Comparison of ENCODE assay signal across 15 mouse cellular contexts in the genomic region with DNA sequence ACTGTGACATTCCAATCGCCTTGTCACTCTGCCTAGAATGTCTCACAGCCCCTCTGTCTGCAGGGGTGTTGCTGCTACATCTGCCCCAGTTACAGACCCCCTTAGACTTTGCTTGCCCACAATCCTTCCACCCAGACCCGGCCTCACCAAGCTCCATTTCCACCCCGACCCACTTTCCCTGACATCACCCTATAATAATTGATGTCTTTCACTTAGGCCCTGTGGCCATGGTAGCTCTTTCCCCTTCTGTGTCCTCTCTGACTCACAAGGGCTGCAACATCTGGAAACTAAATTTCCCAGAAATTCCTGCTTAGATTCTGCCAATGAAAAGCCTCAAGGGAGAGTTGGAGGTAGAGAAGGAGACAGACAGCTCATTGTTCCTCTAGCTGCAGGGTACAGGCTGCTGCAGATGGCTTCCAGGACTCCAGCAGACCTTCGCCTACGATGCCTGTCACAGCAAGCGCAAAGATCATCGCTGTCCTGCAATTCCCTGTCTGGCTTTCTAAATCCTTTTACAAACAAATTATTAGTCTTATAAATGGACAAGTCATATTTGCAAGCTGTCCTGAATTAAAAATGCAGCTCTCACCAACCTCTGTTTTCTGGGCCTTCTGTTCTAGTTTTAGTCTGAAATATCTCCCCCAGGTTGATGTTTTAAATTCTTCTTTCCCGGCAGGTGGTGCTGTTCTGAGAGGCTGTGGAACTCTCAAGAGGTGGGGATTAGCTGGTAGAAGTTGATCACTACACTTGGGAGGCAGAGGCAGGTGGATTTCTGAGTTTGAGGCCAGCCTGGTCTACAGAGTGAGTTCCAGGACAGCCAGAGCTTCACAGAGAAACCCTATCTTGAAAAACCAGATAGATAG.
A peak's percentile ranks its signal among the peaks of the same experiment; 100 is the strongest.
DNase-seq lines count a peak whose midpoint lies in the region; ATAC-seq lines count a peak whose summit lies in the region.
"Had no signal": no experiment of that assay in that cellular context is flagged by ENCODE, and none has a peak within 500 bp of the region (broad histone marks: within the 10 kb centered on the region; RNA-seq: fewer than 3 reads in every experiment).

No protein-coding gene starts in this region.

- no peaks in the 10 kb centered on the region for H3K36me3 ChIP-seq in kidney, embryonic 14.5 days (ENCODE audit: control insufficient read depth, insufficient read depth, low read length)
- H3K36me3 ChIP-seq: hindbrain, embryonic 15.5 days had no signal

- no peaks in the 10 kb centered on the region for H3K9me3 ChIP-seq in kidney, embryonic 14.5 days (ENCODE audit: control insufficient read depth, low read length)
- H3K9me3 ChIP-seq: hindbrain, embryonic 15.5 days; megakaryocyte, embryonic 14.5 days had no signal

- ATAC-seq in kidney, embryonic 14.5 days (ENCODE audit: low FRiP score, low TSS enrichment), result no peak
- ATAC-seq: forebrain, embryonic 16.5 days had no signal

- no peaks in the 10 kb centered on the region for H3K4me1 ChIP-seq in kidney, embryonic 14.5 days (ENCODE audit: control insufficient read depth, insufficient read depth, low read length)
- H3K4me1 ChIP-seq: hindbrain, embryonic 15.5 days; megakaryocyte, embryonic 14.5 days had no signal

- H3K4me3 ChIP-seq in kidney, embryonic 14.5 days (ENCODE audit: low read length), result no peak overlapping the region
- H3K4me3 ChIP-seq: hindbrain, embryonic 15.5 days; megakaryocyte, embryonic 14.5 days had no signal

- H3K4me2 ChIP-seq in kidney, embryonic 14.5 days (replicated peaks; ENCODE audit: low read depth, low read length), result no peak overlapping the region
- H3K4me2 ChIP-seq: hindbrain, embryonic 15.5 days had no signal

- peak; percentile 93 for DNase-seq in heart, adult 11 months
- DNase-seq in heart, postnatal 14 days, result no peak
- peak; percentile 94 for DNase-seq in 3T3-L1 (ENCODE audit: low read depth, low spot score)
- DNase-seq in adipocyte (ENCODE audit: low spot score), result peak; percentile 40
- DNase-seq in heart, postnatal 10 days, result peak; percentile 28 to 47
- DNase-seq in kidney, postnatal 4 days, result no peak
- no peak for DNase-seq in right cerebral cortex, postnatal 10 days (ENCODE audit: low spot score in 2 of 2)
- DNase-seq: adrenal gland, postnatal 10 days; kidney, adult 8-10 months; lung, adult 2 months; thymus, postnatal 4 days had no signal

- no peaks in the 10 kb centered on the region for H3K27me3 ChIP-seq in kidney, embryonic 14.5 days (ENCODE audit: control insufficient read depth, insufficient read depth, low read length)
- H3K27me3 ChIP-seq: hindbrain, embryonic 15.5 days had no signal

- WGBS in kidney, embryonic 14.5 days, result 81% methylated on average over 8 of the region's 8 CpGs

- intact Hi-C loops in heart, postnatal 14 days (cut with DNase I), result no loop called here
- intact Hi-C loops in heart, postnatal 10 days (cut with DNase I), result no loop called here

- no peak overlapping the region for H3K27ac ChIP-seq in kidney, embryonic 14.5 days (ENCODE audit: low read depth, low read length)
- H3K27ac ChIP-seq: hindbrain, embryonic 15.5 days had no signal

- H3K9ac ChIP-seq in kidney, embryonic 14.5 days (ENCODE audit: low read depth, low read length), result no peak overlapping the region
- H3K9ac ChIP-seq: hindbrain, embryonic 15.5 days had no signal

Comparison
In these comparisons a context has a peak if more than half of its experiments do, and no peak if none do; other contexts are left out.
1. DNase-seq: peak in heart, adult 11 months (single experiment), 3T3-L1 (single experiment), adipocyte (single experiment) and heart, postnatal 10 days (2 of 2); none in heart, postnatal 14 days (0 of 2), kidney, postnatal 4 days (0 of 2) and right cerebral cortex, postnatal 10 days (0 of 2).